Mouse (Mus musculus) liver, adult 2 months (tissue): ENCODE measurements around the gene Ntn1. TPM values are rescaled to one million over a fixed set of nuclear protein-coding genes. Genes with fewer than 3 reads are reported as not detected.

Experiments used
- DNase-seq: peaks from one replicate; pipeline ENCODE4 v3.0.0-alpha.2; 2011; ENCODE audit warnings: low read depth, low spot score; ENCODE audit errors: extremely low read depth
- H3K27ac ChIP-seq: fragments of 200-500 bp; replicated peaks from 2 replicates; pipeline ENCODE4 v1.5.1; 2012; ENCODE audit warnings: low read depth, mild to moderate bottlenecking, control low read depth, inconsistent platforms, low read length; ENCODE audit not compliant: insufficient read depth
- H3K27me3 ChIP-seq: fragments of 200-500 bp; 2 replicates; pipeline ENCODE4 v1.6.1; 2012; ENCODE audit warnings: mild to moderate bottlenecking, moderate library complexity, low read length, inconsistent platforms; ENCODE audit not compliant: control insufficient read depth, insufficient read depth
- H3K36me3 ChIP-seq: fragments of 200-500 bp; 2 replicates; pipeline ENCODE4 v1.6.1; 2012; ENCODE audit warnings: low read length, inconsistent platforms; ENCODE audit not compliant: control insufficient read depth, insufficient read depth
- H3K4me1 ChIP-seq: fragments of 200-500 bp; 2 replicates; pipeline ENCODE4 v1.6.1; 2011; ENCODE audit warnings: low read length; ENCODE audit not compliant: control insufficient read depth, insufficient read depth
- H3K4me3 ChIP-seq: fragments of 200-500 bp; 2 replicates; pipeline ENCODE4 v1.5.1; 2011; ENCODE audit warnings: low read depth, mild to moderate bottlenecking, control low read depth, low read length, moderate library complexity; ENCODE audit not compliant: insufficient read depth
- H3K79me2 ChIP-seq: fragments of 200-500 bp; 2 replicates; pipeline ENCODE4 v1.6.1; 2012; ENCODE audit warnings: inconsistent platforms, mild to moderate bottlenecking, low read length, moderate library complexity; ENCODE audit not compliant: control insufficient read depth, insufficient read depth
- H3K9ac ChIP-seq: fragments of 200-500 bp; 2 replicates; pipeline ENCODE4 v1.6.1; 2012; ENCODE audit warnings: low read depth, mild to moderate bottlenecking, control low read depth, inconsistent platforms, low read length
- CTCF ChIP-seq: fragments of 200-500 bp; IDR thresholded peaks from 2 replicates; pipeline ENCODE4 v1.5.1; 2011; ENCODE audit warnings: low read depth, low read length, control low read depth
- POLR2A ChIP-seq: fragments of 200-500 bp; IDR thresholded peaks from 2 replicates; pipeline ENCODE4 v1.6.1; 2011; ENCODE audit warnings: low read length, control low read depth; ENCODE audit not compliant: insufficient read depth; ENCODE audit errors: extremely low read depth
- WGBS: fragments of 180-500 bp; shearing (Covaris S2); methylation state at CpG from one replicate; pipeline ENCODE4 v1.1.7; 2018; 5-methylcytosine and 5-hydroxymethylcytosine counted together
- polyA plus RNA-seq: library from polyadenylated mRNA; depleted of rRNA; stranded (reverse); fragments of >200 nt; gene quantifications from 2 replicates; pipeline ENCODE4 v1.2.3, GENCODE M21; 2012
- total RNA-seq: library from RNA; depleted of rRNA; stranded (reverse); fragments of >200 nt; gene quantifications from 2 replicates; pipeline ENCODE4 v1.2.3, GENCODE M21; 2014

Gene Ntn1
- total and polyA plus RNA-seq, 2 experiments, result 4.9 to 5.5 TPM

GRCm38 (mm10) chr11:68378419-68378818, 22.2 kb downstream of the Ntn1 start:
- Histone ChIP-seq H3K27me3 (peaks cover 2% of the 10 kb centered on the region; the same call in 1 of the 2 replicates), H3K27ac (no peak overlapping the region), H3K4me3 (no peak overlapping the region), H3K79me2 (no peaks in the 10 kb centered on the region), H3K9ac (no peak overlapping the region), H3K4me1 (0 out of 2 replicates have a peak, but pooled peaks cover 3% of the 10 kb centered on the region), H3K36me3 (no peaks in the 10 kb centered on the region)
- no peak for DNase-seq
- TF ChIP-seq CTCF (no peak), POLR2A (no peak)
- 53% methylated on average over 5 of the region's 5 CpGs for WGBS

GRCm38 (mm10) chr11:68373105-68373504, 27.5 kb downstream of the Ntn1 start:
- no peak for DNase-seq
- 64% methylated on average over 10 of the region's 10 CpGs for WGBS

GRCm38 (mm10) chr11:68371609-68372008, 29.0 kb downstream of the Ntn1 start:
- Histone ChIP-seq H3K4me3 (no peak overlapping the region), H3K79me2 (no peaks in the 10 kb centered on the region), H3K36me3 (no peaks in the 10 kb centered on the region), H3K27ac (no peak overlapping the region), H3K4me1 (0 out of 2 replicates have a peak, but pooled peaks cover 3% of the 10 kb centered on the region), H3K9ac (no peak overlapping the region), H3K27me3 (no peaks in the 10 kb centered on the region)
- TF ChIP-seq CTCF (no peak), POLR2A (no peak)
- WGBS, result 86% methylated on average over 11 of the region's 11 CpGs
- no peak for DNase-seq

More at GRCm38 (mm10) chr11:68373105-68373504, 27.5 kb downstream of the Ntn1 start:
- Histone ChIP-seq H3K27ac (no peak overlapping the region), H3K4me3 (no peak overlapping the region), H3K79me2 (no peaks in the 10 kb centered on the region), H3K4me1 (0 out of 2 replicates have a peak, but pooled peaks cover 3% of the 10 kb centered on the region), H3K9ac (no peak overlapping the region), H3K27me3 (no peaks in the 10 kb centered on the region), H3K36me3 (no peaks in the 10 kb centered on the region)
- TF ChIP-seq POLR2A (no peak), CTCF (no peak)

- DNase-seq, result no peak
- H3K27me3 ChIP-seq, result no peaks in the 10 kb centered on the region
- TF ChIP-seq CTCF (no peak), POLR2A (no peak)
- H3K4me3 ChIP-seq, result no peak overlapping the region
- 74% methylated on average over 8 of the region's 8 CpGs for WGBS
- no peaks in the 10 kb centered on the region for H3K79me2 ChIP-seq
- no peak overlapping the region for H3K9ac ChIP-seq
- no peak overlapping the region for H3K27ac ChIP-seq
- H3K4me1 ChIP-seq, result no peaks in the 10 kb centered on the region
- no peaks in the 10 kb centered on the region for H3K36me3 ChIP-seq
Measured at GRCm38 (mm10) chr11:68356901-68357300, 43.7 kb downstream of the Ntn1 start.

GRCm38 (mm10) chr11:68355561-68355960, 45.1 kb downstream of the Ntn1 start:
- no peaks in the 10 kb centered on the region for H3K4me1 ChIP-seq
- no peak overlapping the region for H3K27ac ChIP-seq
- DNase-seq, result no peak
- H3K36me3 ChIP-seq, result no peaks in the 10 kb centered on the region
- no peak overlapping the region for H3K9ac ChIP-seq
- TF ChIP-seq POLR2A, result no peak
- TF ChIP-seq CTCF, result no peak
- no peaks in the 10 kb centered on the region for H3K79me2 ChIP-seq
- H3K4me3 ChIP-seq, result no peak overlapping the region
- no peaks in the 10 kb centered on the region for H3K27me3 ChIP-seq
- 70% methylated on average over 8 of the region's 8 CpGs for WGBS

- Histone ChIP-seq H3K79me2 (no peaks in the 10 kb centered on the region), H3K36me3 (no peaks in the 10 kb centered on the region), H3K4me3 (no peak overlapping the region), H3K4me1 (no peaks in the 10 kb centered on the region), H3K9ac (no peak overlapping the region), H3K27me3 (no peaks in the 10 kb centered on the region), H3K27ac (no peak overlapping the region)
- WGBS, result 74% methylated on average over 3 of the region's 3 CpGs
- DNase-seq, result no peak
- TF ChIP-seq POLR2A (no peak), CTCF (no peak)
Measured at GRCm38 (mm10) chr11:68354848-68355247, 45.8 kb downstream of the Ntn1 start.
